Mouse (Mus musculus): ENCODE measurements around the gene Kcnk13. TPM values are rescaled to one million over a fixed set of nuclear protein-coding genes. Genes with fewer than 3 reads are reported as not detected.

Gene Kcnk13
- polyA plus RNA-seq, 1 experiment from 2014 or later = 0.37 TPM

GRCm38 (mm10) chr12:100065109-100065508 is 100.8 kb downstream of the Kcnk13 start:
- Histone ChIP-seq H3K9ac (ENCODE audit: low read depth, low read length) (no peak overlapping the region), H3K4me2 (no peak overlapping the region), H3K36me3 (ENCODE audit: control insufficient read depth, insufficient read depth, low read length) (no peaks in the 10 kb centered on the region), H3K4me1 (ENCODE audit: control insufficient read depth, insufficient read depth, low read length) (no peaks in the 10 kb centered on the region), H3K4me3 (ENCODE audit: low read depth, low read length) (no peak overlapping the region), H3K27ac (ENCODE audit: low read depth, low read length) (no peak overlapping the region; the same call in 1 of the 2 replicates), H3K27me3 (ENCODE audit: control insufficient read depth, insufficient read depth, low read length) (no peaks in the 10 kb centered on the region), H3K9me3 (replicated peaks; ENCODE audit: control insufficient read depth, low read length) (no peaks in the 10 kb centered on the region)
- ATAC-seq (replicated peaks; ENCODE audit: insufficient number of reproducible peaks, low FRiP score, low TSS enrichment) = no peak
- 55% methylated on average over 3 of the region's 3 CpGs for WGBS (ENCODE audit: insufficient replicate concordance)

- WGBS (ENCODE audit: insufficient replicate concordance) = 84% methylated on average over 5 of the region's 5 CpGs
- no peak for ATAC-seq (replicated peaks; ENCODE audit: insufficient number of reproducible peaks, low FRiP score, low TSS enrichment)
- H3K4me2 ChIP-seq = no peak overlapping the region
These were observed 103.2 kb downstream of the Kcnk13 start for GRCm38 (mm10) chr12:100067477-100067876.

GRCm38 (mm10) chr12:100073201-100073672 is 108.9 kb downstream of the Kcnk13 start:
- H3K27me3 ChIP-seq (ENCODE audit: control insufficient read depth, insufficient read depth, low read length) = no peaks in the 10 kb centered on the region
- H3K36me3 ChIP-seq (ENCODE audit: control insufficient read depth, insufficient read depth, low read length) = no peaks in the 10 kb centered on the region
- H3K4me1 ChIP-seq (ENCODE audit: control insufficient read depth, insufficient read depth, low read length) = no peaks in the 10 kb centered on the region
- H3K9ac ChIP-seq (ENCODE audit: low read depth, low read length) = no peak overlapping the region
- no peak overlapping the region for H3K27ac ChIP-seq (ENCODE audit: low read depth, low read length)
- H3K9me3 ChIP-seq (replicated peaks; ENCODE audit: control insufficient read depth, low read length) = no peaks in the 10 kb centered on the region
- no peak overlapping the region for H3K4me3 ChIP-seq (ENCODE audit: low read depth, low read length)
- ATAC-seq (replicated peaks; ENCODE audit: insufficient number of reproducible peaks, low FRiP score, low TSS enrichment) = 0 out of 2 replicates have a peak, but pooled peaks have one; percentile 49
- WGBS (ENCODE audit: insufficient replicate concordance) = 49% methylated on average over 4 of the region's 4 CpGs
- H3K4me2 ChIP-seq = no peak overlapping the region

More at GRCm38 (mm10) chr12:100067477-100067876, 103.2 kb downstream of the Kcnk13 start:
- H3K36me3 ChIP-seq (ENCODE audit: control insufficient read depth, insufficient read depth, low read length) = no peaks in the 10 kb centered on the region
- H3K9me3 ChIP-seq (replicated peaks; ENCODE audit: control insufficient read depth, low read length) = no peaks in the 10 kb centered on the region
- no peak overlapping the region for H3K9ac ChIP-seq (ENCODE audit: low read depth, low read length)
- no peaks in the 10 kb centered on the region for H3K4me1 ChIP-seq (ENCODE audit: control insufficient read depth, insufficient read depth, low read length)
- H3K4me3 ChIP-seq (ENCODE audit: low read depth, low read length) = no peak overlapping the region
- no peak overlapping the region for H3K27ac ChIP-seq (ENCODE audit: low read depth, low read length)
- H3K27me3 ChIP-seq (ENCODE audit: control insufficient read depth, insufficient read depth, low read length) = no peaks in the 10 kb centered on the region

GRCm38 (mm10) chr12:100075715-100076114 is 111.4 kb downstream of the Kcnk13 start:
- no peak overlapping the region for H3K4me2 ChIP-seq
- WGBS (ENCODE audit: insufficient replicate concordance) = 77% methylated on average over 4 of the region's 4 CpGs
- no peaks in the 10 kb centered on the region for H3K4me1 ChIP-seq (ENCODE audit: control insufficient read depth, insufficient read depth, low read length)
- H3K27ac ChIP-seq (ENCODE audit: low read depth, low read length) = no peak overlapping the region
- H3K27me3 ChIP-seq (ENCODE audit: control insufficient read depth, insufficient read depth, low read length) = no peaks in the 10 kb centered on the region
- H3K9ac ChIP-seq (ENCODE audit: low read depth, low read length) = no peak overlapping the region
- H3K36me3 ChIP-seq (ENCODE audit: control insufficient read depth, insufficient read depth, low read length) = no peaks in the 10 kb centered on the region
- H3K4me3 ChIP-seq (ENCODE audit: low read depth, low read length) = no peak overlapping the region
- ATAC-seq (replicated peaks; ENCODE audit: insufficient number of reproducible peaks, low FRiP score, low TSS enrichment) = no peak
- H3K9me3 ChIP-seq (replicated peaks; ENCODE audit: control insufficient read depth, low read length) = no peaks in the 10 kb centered on the region

- WGBS (ENCODE audit: insufficient replicate concordance) = 64% methylated on average over 8 of the region's 8 CpGs
- Histone ChIP-seq H3K4me2 (no peak overlapping the region), H3K36me3 (ENCODE audit: control insufficient read depth, insufficient read depth, low read length) (no peaks in the 10 kb centered on the region), H3K27ac (ENCODE audit: low read depth, low read length) (no peak overlapping the region), H3K27me3 (ENCODE audit: control insufficient read depth, insufficient read depth, low read length) (no peaks in the 10 kb centered on the region), H3K4me1 (ENCODE audit: control insufficient read depth, insufficient read depth, low read length) (no peaks in the 10 kb centered on the region), H3K9me3 (replicated peaks; ENCODE audit: control insufficient read depth, low read length) (no peaks in the 10 kb centered on the region), H3K4me3 (ENCODE audit: low read depth, low read length) (no peak overlapping the region), H3K9ac (ENCODE audit: low read depth, low read length) (no peak overlapping the region)
- ATAC-seq (replicated peaks; ENCODE audit: insufficient number of reproducible peaks, low FRiP score, low TSS enrichment) = no peak
These were observed 115.5 kb downstream of the Kcnk13 start for GRCm38 (mm10) chr12:100079636-100080286.

GRCm38 (mm10) chr12:100088026-100088425 is 123.7 kb downstream of the Kcnk13 start:
- Histone ChIP-seq H3K4me2 (no peak overlapping the region), H3K9ac (ENCODE audit: low read depth, low read length) (no peak overlapping the region), H3K4me1 (ENCODE audit: control insufficient read depth, insufficient read depth, low read length) (no peaks in the 10 kb centered on the region), H3K36me3 (ENCODE audit: control insufficient read depth, insufficient read depth, low read length) (no peaks in the 10 kb centered on the region), H3K27me3 (ENCODE audit: control insufficient read depth, insufficient read depth, low read length) (no peaks in the 10 kb centered on the region), H3K9me3 (replicated peaks; ENCODE audit: control insufficient read depth, low read length) (no peaks in the 10 kb centered on the region), H3K27ac (ENCODE audit: low read depth, low read length) (no peak overlapping the region), H3K4me3 (ENCODE audit: low read depth, low read length) (no peak overlapping the region)
- no peak for ATAC-seq (replicated peaks; ENCODE audit: insufficient number of reproducible peaks, low FRiP score, low TSS enrichment)
- 67% methylated on average over 3 of the region's 3 CpGs for WGBS (ENCODE audit: insufficient replicate concordance)

- H3K9ac ChIP-seq (ENCODE audit: low read depth, low read length) = no peak overlapping the region
- H3K4me2 ChIP-seq = no peak overlapping the region
- no peaks in the 10 kb centered on the region for H3K4me1 ChIP-seq (ENCODE audit: control insufficient read depth, insufficient read depth, low read length)
- H3K27ac ChIP-seq (ENCODE audit: low read depth, low read length) = no peak overlapping the region
- no peaks in the 10 kb centered on the region for H3K36me3 ChIP-seq (ENCODE audit: control insufficient read depth, insufficient read depth, low read length)
- no peaks in the 10 kb centered on the region for H3K27me3 ChIP-seq (ENCODE audit: control insufficient read depth, insufficient read depth, low read length)
- no peak for ATAC-seq (replicated peaks; ENCODE audit: insufficient number of reproducible peaks, low FRiP score, low TSS enrichment)
- 81% methylated on average over 5 of the region's 5 CpGs for WGBS (ENCODE audit: insufficient replicate concordance)
- H3K9me3 ChIP-seq (replicated peaks; ENCODE audit: control insufficient read depth, low read length) = no peaks in the 10 kb centered on the region
- no peak overlapping the region for H3K4me3 ChIP-seq (ENCODE audit: low read depth, low read length)
These were observed 125.0 kb downstream of the Kcnk13 start for GRCm38 (mm10) chr12:100089265-100089664.

GRCm38 (mm10) chr12:100090750-100091149 is 126.5 kb downstream of the Kcnk13 start:
- Histone ChIP-seq H3K27me3 (ENCODE audit: control insufficient read depth, insufficient read depth, low read length) (no peaks in the 10 kb centered on the region), H3K27ac (ENCODE audit: low read depth, low read length) (no peak overlapping the region), H3K4me2 (no peak overlapping the region), H3K4me3 (ENCODE audit: low read depth, low read length) (no peak overlapping the region), H3K4me1 (ENCODE audit: control insufficient read depth, insufficient read depth, low read length) (no peaks in the 10 kb centered on the region), H3K9me3 (replicated peaks; ENCODE audit: control insufficient read depth, low read length) (no peaks in the 10 kb centered on the region), H3K36me3 (ENCODE audit: control insufficient read depth, insufficient read depth, low read length) (no peaks in the 10 kb centered on the region), H3K9ac (ENCODE audit: low read depth, low read length) (no peak overlapping the region)
- WGBS (ENCODE audit: insufficient replicate concordance) = 72% methylated on average over 4 of the region's 4 CpGs
- no peak for ATAC-seq (replicated peaks; ENCODE audit: insufficient number of reproducible peaks, low FRiP score, low TSS enrichment)

- WGBS (ENCODE audit: insufficient replicate concordance) = 82% methylated on average over 11 of the region's 11 CpGs
- no peaks in the 10 kb centered on the region for H3K27me3 ChIP-seq (ENCODE audit: control insufficient read depth, insufficient read depth, low read length)
- no peak overlapping the region for H3K27ac ChIP-seq (ENCODE audit: low read depth, low read length)
- no peaks in the 10 kb centered on the region for H3K36me3 ChIP-seq (ENCODE audit: control insufficient read depth, insufficient read depth, low read length)
- no peak overlapping the region for H3K4me2 ChIP-seq
- no peaks in the 10 kb centered on the region for H3K4me1 ChIP-seq (ENCODE audit: control insufficient read depth, insufficient read depth, low read length)
- H3K9me3 ChIP-seq (replicated peaks; ENCODE audit: control insufficient read depth, low read length) = no peaks in the 10 kb centered on the region
- no peak overlapping the region for H3K9ac ChIP-seq (ENCODE audit: low read depth, low read length)
- no peak overlapping the region for H3K4me3 ChIP-seq (ENCODE audit: low read depth, low read length)
- ATAC-seq (replicated peaks; ENCODE audit: insufficient number of reproducible peaks, low FRiP score, low TSS enrichment) = no peak
These were observed 128.7 kb downstream of the Kcnk13 start for GRCm38 (mm10) chr12:100093046-100093445.

Measured in heart, embryonic 11.5 days (tissue).